22 mouse cellular contexts compared by ENCODE assay signal in genomic region chr2:5185631-5186030, GRCm38 (mm10). TPM values are rescaled to one million over a fixed set of nuclear protein-coding genes. Genes with fewer than 3 reads are reported as not detected.
"Had no signal": no experiment of that assay in that cellular context is flagged by ENCODE, and none has a peak within 500 bp of the region (broad histone marks: within the 10 kb centered on the region; RNA-seq: fewer than 3 reads in every experiment).

No protein-coding gene starts in this region.

- DNase-seq: kidney, adult 11 months; kidney, adult 8-10 months; kidney, postnatal 25 days; layer of hippocampus, adult 9-11 months; retina, postnatal 1 day; right cerebral cortex, postnatal 25 days; spleen, adult 18-20 months; thymus, postnatal 25 days had no signal

- H3K4me2 ChIP-seq: intestine, embryonic 15.5 days; limb, embryonic 13.5 days; liver, embryonic 12.5 days; liver, embryonic 15.5 days; lung, embryonic 15.5 days; midbrain, embryonic 12.5 days; midbrain, embryonic 15.5 days; neural tube, embryonic 12.5 days; neural tube, embryonic 15.5 days; stomach, embryonic 15.5 days had no signal

- H3K9me3 ChIP-seq: intestine, embryonic 15.5 days; limb, embryonic 10.5 days; limb, embryonic 13.5 days; liver, embryonic 12.5 days; liver, embryonic 15.5 days; lung, embryonic 15.5 days; midbrain, embryonic 12.5 days; midbrain, embryonic 15.5 days; neural tube, embryonic 12.5 days; neural tube, embryonic 15.5 days; stomach, embryonic 15.5 days had no signal

- H3K27ac ChIP-seq: intestine, embryonic 15.5 days; layer of hippocampus, adult 2 months; limb, embryonic 10.5 days; limb, embryonic 13.5 days; liver, embryonic 12.5 days; liver, embryonic 15.5 days; lung, embryonic 15.5 days; macrophage; midbrain, embryonic 12.5 days; midbrain, embryonic 15.5 days; neural tube, embryonic 12.5 days; neural tube, embryonic 15.5 days; stomach, embryonic 15.5 days had no signal

- H3K27me3 ChIP-seq: intestine, embryonic 15.5 days; limb, embryonic 13.5 days; liver, embryonic 12.5 days; liver, embryonic 15.5 days; lung, embryonic 15.5 days; midbrain, embryonic 12.5 days; midbrain, embryonic 15.5 days; neural tube, embryonic 12.5 days; neural tube, embryonic 15.5 days; stomach, embryonic 15.5 days had no signal

- H3K9ac ChIP-seq: intestine, embryonic 15.5 days; limb, embryonic 13.5 days; liver, embryonic 12.5 days; liver, embryonic 15.5 days; lung, embryonic 15.5 days; midbrain, embryonic 12.5 days; midbrain, embryonic 15.5 days; neural tube, embryonic 12.5 days; neural tube, embryonic 15.5 days; stomach, embryonic 15.5 days had no signal

- ATAC-seq: intestine, embryonic 15.5 days; liver, embryonic 12.5 days; midbrain, embryonic 15.5 days had no signal

- H3K4me1 ChIP-seq: intestine, embryonic 15.5 days; liver, embryonic 12.5 days; liver, embryonic 15.5 days; lung, embryonic 15.5 days; midbrain, embryonic 15.5 days; neural tube, embryonic 12.5 days; neural tube, embryonic 15.5 days; stomach, embryonic 15.5 days had no signal

- H3K36me3 ChIP-seq: intestine, embryonic 15.5 days; limb, embryonic 10.5 days; limb, embryonic 13.5 days; liver, embryonic 12.5 days; liver, embryonic 15.5 days; lung, embryonic 15.5 days; midbrain, embryonic 12.5 days; midbrain, embryonic 15.5 days; neural tube, embryonic 12.5 days; neural tube, embryonic 15.5 days; stomach, embryonic 15.5 days had no signal

- H3K4me3 ChIP-seq: intestine, embryonic 15.5 days; layer of hippocampus, adult 2 months; limb, embryonic 10.5 days; limb, embryonic 13.5 days; liver, embryonic 12.5 days; liver, embryonic 15.5 days; lung, embryonic 15.5 days; midbrain, embryonic 12.5 days; midbrain, embryonic 15.5 days; neural tube, embryonic 12.5 days; neural tube, embryonic 15.5 days; stomach, embryonic 15.5 days had no signal

RNA-seq across cellular contexts. Expression of gene Ccdc3, which starts 48.1 kb away (rescaled TPM):
- total RNA-seq: megakaryocyte, adult 5-6 weeks had no signal
- polyA plus RNA-seq: macrophage had no signal
